Mouse (Mus musculus) A20 (cell line): ENCODE measurements at regions not wholly inside any gene's neighbourhood (a gene's known extent, or its start where the extent isn't known, plus 50 kb on each side); places are given as distances from the start of the nearest gene placed in this dataset.
A peak's percentile ranks its signal among the peaks of the same experiment; 100 is the strongest.

Source experiments
- DNase-seq: peaks from one replicate; pipeline ENCODE4 v3.0.0-alpha.2; 2011; ENCODE audit warnings: low read depth, low spot score

- DNase-seq: no peak
Measured at GRCm38 (mm10) chr19:54244176-54244575, 200.2 kb downstream of the Adra2a start.

GRCm38 (mm10) chr19:54248256-54248936, 204.4 kb downstream of the Adra2a start:
- peak; percentile 23 for DNase-seq

GRCm38 (mm10) chr19:54252145-54252664, 208.3 kb downstream of the Adra2a start:
- no peak for DNase-seq

- no peak for DNase-seq
Measured at GRCm38 (mm10) chr19:54257889-54258288, 213.9 kb downstream of the Adra2a start.

DNA sequence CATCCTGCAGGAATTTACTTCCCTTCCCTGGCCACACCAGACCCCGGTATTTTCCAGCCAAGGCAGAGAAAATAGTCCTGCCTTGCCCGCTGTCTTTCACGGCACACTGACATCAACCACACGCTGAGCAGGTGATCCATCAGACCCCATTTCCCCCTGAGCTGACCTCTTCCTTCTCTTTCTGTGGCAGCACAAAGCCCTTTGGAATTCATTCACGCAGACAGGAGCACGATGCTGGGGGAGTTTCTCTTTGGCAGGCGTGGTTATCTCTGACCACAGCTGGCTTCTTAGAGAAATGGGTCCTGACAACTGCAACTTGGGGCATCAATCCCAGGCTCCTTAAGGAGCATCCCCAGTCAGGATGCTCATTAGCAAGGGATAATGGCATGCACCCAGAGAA, 215.2 kb downstream of the Adra2a start:
- no peak for DNase-seq

GRCm38 (mm10) chr19:54277368-54277767, 233.4 kb downstream of the Adra2a start:
- peak; percentile 88 for DNase-seq

GRCm38 (mm10) chr19:54285481-54285880, 241.5 kb downstream of the Adra2a start:
- no peak for DNase-seq

- no peak for DNase-seq
Measured at GRCm38 (mm10) chr19:54297663-54298388, 253.9 kb downstream of the Adra2a start.

DNA sequence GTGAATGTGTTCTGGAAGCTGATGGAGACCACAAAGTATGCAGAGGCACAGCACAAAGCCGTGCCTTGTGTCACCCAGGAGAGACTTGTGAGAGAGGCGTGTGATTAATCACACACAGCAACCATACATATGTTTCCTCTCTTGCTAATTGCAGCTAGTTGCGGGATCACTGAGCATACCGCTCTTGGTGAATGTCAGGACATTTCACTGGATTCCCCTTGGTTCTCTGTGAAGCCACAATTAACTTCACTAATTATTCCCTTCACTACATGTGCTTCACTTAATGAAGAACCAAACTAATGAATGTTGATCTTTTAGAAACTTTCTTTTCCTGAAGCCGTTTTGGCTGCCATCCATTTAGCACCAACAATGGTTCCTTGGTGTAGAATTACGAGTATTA, 267.3 kb downstream of the Adra2a start:
- no peak for DNase-seq

DNA sequence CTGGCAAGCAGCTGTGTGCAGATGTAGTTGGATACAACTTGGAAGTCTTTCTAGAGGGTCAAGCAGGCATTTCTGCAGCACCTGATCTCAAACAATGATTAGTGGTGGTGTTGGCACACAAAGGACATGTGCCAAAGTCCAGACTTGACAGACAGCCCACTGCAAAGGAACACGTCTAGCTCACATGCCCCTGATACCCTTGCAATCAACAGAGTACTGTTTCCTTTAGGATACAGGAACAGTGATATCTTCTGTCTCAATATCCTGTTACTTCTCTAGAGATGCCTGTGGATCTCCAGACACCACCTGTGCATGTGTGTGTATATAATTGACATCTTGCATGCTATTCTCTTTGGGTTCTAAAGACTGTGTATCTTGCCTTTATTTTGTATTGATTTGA, 267.8 kb downstream of the Adra2a start:
- no peak for DNase-seq

DNA sequence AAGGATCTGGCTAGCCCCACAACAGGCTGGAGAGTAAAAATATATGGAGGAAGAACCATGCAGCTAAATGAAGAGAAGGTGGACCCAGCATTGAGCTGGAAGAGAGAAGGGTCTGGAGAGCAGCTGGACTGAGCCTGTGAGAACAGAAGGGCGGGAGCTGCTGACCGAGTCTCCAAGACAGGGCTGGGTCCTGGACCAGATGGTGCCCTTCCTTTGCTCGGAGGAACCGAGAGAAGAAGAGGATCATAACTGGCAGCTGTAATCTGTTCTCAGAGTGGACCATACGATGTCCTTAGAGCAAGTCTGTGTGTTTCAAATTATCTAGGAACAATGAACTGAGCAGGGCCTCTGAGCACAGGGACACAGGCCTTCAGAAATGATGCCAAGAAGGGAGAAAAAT, 279.3 kb downstream of the Adra2a start:
- no peak for DNase-seq

- DNase-seq: peak; percentile 33
Measured at GRCm38 (mm10) chr19:54324991-54325390, 281.0 kb downstream of the Adra2a start.

DNA sequence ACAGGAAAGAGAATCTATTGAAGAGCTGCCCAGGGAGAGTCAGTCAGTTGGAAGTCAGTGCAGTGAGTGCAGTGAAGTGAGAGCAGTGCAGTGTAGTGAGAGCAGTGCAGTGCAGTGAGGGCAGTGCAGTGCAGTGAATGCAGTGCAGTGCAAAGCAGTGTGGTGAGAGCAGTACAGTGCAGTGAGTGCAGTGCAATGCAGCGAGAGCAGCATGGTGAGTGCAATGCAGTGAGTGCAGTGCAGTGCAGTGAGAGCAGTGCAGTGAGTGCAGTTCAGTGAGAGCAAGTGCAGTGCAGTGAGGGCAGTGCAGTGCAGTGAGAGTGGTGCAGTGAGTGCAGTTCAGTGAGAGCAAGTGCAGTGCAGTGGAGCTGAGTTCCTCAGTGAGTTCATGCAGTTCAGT, 288.2 kb downstream of the Adra2a start:
- no peak for DNase-seq

GRCm38 (mm10) chr19:54340778-54341291, 296.9 kb downstream of the Adra2a start:
- no peak for DNase-seq

DNA sequence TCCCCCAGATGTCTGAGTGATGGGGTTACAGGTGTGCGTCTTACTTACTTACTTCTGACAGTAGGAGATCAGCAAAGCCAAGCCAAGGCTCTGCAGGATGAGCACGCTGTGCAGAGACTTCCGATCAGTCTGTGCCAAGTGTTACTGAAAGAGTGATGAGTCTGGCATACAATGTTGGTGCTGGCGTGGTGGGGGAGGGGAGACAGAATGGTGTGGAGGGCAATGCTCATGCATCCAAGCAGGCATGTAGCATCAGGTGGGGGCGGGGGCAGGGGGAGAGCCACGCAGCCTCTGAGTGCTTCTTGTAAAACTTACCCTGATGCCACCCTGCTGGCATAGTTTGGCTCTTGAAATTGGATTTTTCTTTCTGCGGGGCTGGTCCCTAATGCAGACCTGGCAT, 315.8 kb downstream of the Adra2a start:
- DNase-seq: no peak

DNA sequence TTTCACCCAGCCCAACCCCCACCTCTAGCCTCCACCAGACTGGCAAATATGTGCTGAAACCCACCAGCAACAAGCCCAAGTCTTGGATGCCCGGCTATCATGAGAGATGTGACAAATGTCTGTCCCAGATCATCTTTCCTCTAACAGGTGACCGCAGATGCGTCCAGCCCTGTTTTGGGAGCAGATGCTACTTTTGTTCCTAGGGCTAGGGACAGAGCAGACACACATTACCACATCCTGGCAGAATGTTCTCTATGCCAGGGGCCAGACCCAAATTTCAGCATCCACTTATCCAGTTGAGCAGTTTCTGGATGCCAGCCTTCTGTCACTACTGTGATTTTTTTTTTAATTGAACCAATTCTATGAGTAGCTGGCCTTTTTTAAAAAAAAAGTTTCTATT, 316.7 kb downstream of the Adra2a start:
- DNase-seq: no peak

- no peak for DNase-seq
Measured at GRCm38 (mm10) chr19:54385101-54385500, 341.1 kb downstream of the Adra2a start.

DNA sequence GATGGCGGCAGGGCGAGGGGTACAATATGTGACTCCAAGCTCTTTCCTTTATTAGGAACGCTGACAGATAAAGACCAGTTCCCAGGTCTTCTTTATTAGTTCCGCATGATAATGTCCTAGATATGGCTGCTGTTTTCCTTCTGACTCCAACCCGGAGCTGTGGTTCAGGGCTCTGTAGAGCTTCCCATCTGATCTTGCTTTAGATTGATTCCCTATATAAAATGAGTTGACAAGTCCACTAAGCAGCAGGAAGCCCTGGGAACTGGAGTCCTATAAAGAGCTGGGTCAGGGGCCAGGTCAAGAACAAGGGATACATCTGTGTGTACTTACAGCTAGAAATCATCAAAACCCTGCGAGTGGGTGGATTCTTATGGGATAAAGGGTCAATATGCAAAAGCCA, 347.5 kb downstream of the Adra2a start:
- no peak for DNase-seq

DNA sequence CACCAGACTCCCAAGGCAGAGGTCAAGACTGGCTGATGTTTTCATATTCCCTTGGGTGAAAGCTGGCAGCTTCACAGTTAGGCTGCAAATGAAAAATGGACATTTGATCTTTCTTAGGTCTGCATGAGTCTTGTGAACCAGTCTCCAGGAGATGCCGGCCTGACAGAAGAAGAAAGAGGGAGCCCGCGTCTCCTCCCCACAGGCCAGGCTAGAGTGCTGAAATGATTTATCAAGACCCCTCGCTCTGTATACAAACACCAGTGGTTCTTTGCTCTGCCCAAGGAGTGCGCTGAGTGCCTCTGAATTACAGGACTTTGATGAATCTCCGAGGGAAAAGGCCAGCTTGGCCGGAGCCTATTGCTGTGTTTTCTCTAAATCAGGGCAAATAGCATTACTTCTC, 355.7 kb downstream of the Adra2a start:
- no peak for DNase-seq

DNA sequence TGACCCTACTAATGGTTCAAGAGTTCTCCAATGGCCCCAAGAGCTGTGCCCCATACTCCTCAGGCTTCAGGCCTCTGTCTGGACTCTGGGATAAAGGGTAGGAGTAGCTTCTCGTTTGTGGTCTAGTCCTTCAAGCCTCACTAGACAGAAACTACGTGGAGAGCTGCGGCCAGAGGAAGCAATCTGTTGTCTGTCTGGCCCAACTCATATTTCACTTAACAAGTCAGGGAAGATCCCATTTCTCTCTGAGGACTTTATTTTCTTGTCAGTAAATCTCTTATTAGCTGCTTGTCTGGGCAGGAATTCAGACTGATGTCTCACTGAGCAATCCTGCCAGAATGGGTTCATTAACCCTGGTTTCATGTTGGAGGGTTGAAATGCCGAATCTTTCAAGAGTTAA, 364.0 kb downstream of the Adra2a start:
- DNase-seq: no peak

GRCm38 (mm10) chr19:54429062-54429461, 385.1 kb downstream of the Adra2a start:
- no peak for DNase-seq

DNA sequence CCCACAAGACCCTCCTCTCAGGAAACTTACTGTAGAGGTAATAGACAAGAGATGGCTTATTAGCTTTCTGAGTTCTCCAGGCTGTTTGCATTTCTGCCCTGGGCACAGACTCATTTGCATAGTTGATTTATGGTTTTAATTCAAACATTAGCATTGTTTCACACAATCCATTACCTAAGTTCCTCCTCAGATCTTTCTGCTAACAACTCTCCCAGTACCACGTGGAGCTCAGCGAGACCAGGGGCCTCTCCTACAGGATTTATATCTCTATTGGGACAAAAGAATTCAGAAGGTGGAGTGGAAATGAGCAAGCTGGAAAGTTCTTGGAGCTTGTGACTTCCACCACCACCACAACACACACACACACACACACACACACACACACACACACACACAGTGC, 396.8 kb downstream of the Adra2a start:
- no peak for DNase-seq
